Mouse (Mus musculus) testis, adult 2 months (tissue): ENCODE data around the gene Slc25a15.

Source experiments
- CTCF ChIP-seq: fragments of 200-500 bp; IDR thresholded peaks from 2 replicates; pipeline ENCODE4 v1.5.1; 2012; ENCODE audit warnings: low read depth, mild to moderate bottlenecking, inconsistent platforms, low read length, moderate library complexity; ENCODE audit not compliant: control insufficient read depth, insufficient read depth, insufficient replicate concordance
- POLR2A ChIP-seq: fragments of 200-500 bp; IDR thresholded peaks from 2 replicates; pipeline ENCODE4 v1.6.1; 2012; ENCODE audit warnings: low read depth, mild to moderate bottlenecking, inconsistent platforms, low read length, moderate library complexity; ENCODE audit not compliant: control insufficient read depth

DNA sequence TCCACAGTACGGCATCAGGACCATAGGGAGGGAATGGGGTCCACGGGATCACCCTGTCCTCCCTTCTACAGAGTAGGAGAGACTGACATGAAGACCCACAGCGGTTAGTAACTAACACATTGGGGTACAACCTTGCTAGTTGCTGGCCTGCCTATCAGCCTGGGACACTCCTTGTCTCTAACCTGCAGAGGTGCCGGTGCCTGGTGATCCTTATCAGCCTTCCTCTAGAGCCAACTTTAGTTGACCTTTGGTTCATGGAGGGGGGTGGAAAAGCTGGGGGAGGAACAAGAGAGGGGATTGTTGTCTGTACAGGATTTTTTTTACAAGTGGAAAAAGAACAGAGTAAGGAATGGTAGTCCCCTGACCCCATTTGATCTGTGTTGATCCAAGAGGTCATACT lies 3.9 kb downstream of the Slc25a15 start:
- no peak for TF ChIP-seq CTCF
- no peak for TF ChIP-seq POLR2A
